Mouse (Mus musculus) lung, postnatal 0 days (tissue): ENCODE measurements around the gene Spryd3. TPM values are rescaled to one million over a fixed set of nuclear protein-coding genes. Genes with fewer than 3 reads are reported as not detected.

ENCODE experiments used
- ATAC-seq: fragments of 200-750 bp; cut with Nextera tagmentation; 2 replicates; pipeline ENCODE4 v1.8.0; 2017; ENCODE audit warnings: moderate library complexity
- DNase-seq: peaks from one replicate; pipeline ENCODE4 v3.0.0-alpha.2; 2016; ENCODE audit warnings: low spot score
- H3K27ac ChIP-seq: fragments of 300-500 bp; sonication (generic); 2 replicates; pipeline ENCODE4 v1.5.1; 2014; ENCODE audit warnings: antibody characterized with exemption, mild to moderate bottlenecking, low read length, mixed read lengths
- H3K27me3 ChIP-seq: fragments of 300-500 bp; sonication (generic); replicated peaks from 2 replicates; pipeline ENCODE4 v1.6.1; 2014; ENCODE audit warnings: low read length, mixed read lengths; ENCODE audit not compliant: insufficient read depth
- H3K36me3 ChIP-seq: fragments of 300-500 bp; sonication (generic); 2 replicates; pipeline ENCODE4 v1.6.1; 2014; ENCODE audit warnings: low read length, mixed read lengths; ENCODE audit not compliant: insufficient read depth
- H3K4me1 ChIP-seq: fragments of 300-500 bp; sonication (generic); 2 replicates; pipeline ENCODE4 v1.6.1; 2014; ENCODE audit warnings: antibody characterized with exemption, low read depth, low read length, mixed read lengths; ENCODE audit not compliant: insufficient read depth
- H3K4me2 ChIP-seq: fragments of 300-500 bp; sonication (generic); replicated peaks from 2 replicates; pipeline ENCODE4 v1.6.1; 2014; ENCODE audit warnings: low read depth, mild to moderate bottlenecking, low read length, moderate library complexity, mixed read lengths
- H3K4me3 ChIP-seq: fragments of 300-500 bp; sonication (generic); 2 replicates; pipeline ENCODE4 v1.5.1; 2014; ENCODE audit warnings: low read depth, low read length
- H3K9ac ChIP-seq: fragments of 300-500 bp; sonication (generic); replicated peaks from 2 replicates; pipeline ENCODE4 v1.6.1; 2014; ENCODE audit warnings: low read depth, mild to moderate bottlenecking
- H3K9me3 ChIP-seq: fragments of 300-500 bp; sonication (generic); 2 replicates; pipeline ENCODE4 v1.6.1; 2016; ENCODE audit warnings: low read length, mixed read lengths
- CTCF ChIP-seq: IDR thresholded peaks from 2 replicates; pipeline ENCODE4 v1.5.1; 2016; ENCODE audit warnings: antibody characterized with exemption, mild to moderate bottlenecking
- EP300 ChIP-seq: IDR thresholded peaks from 2 replicates; pipeline ENCODE4 v1.6.1; 2016; ENCODE audit warnings: antibody characterized with exemption, mild to moderate bottlenecking, control low read depth
- WGBS: fragments of 180-500 bp; shearing (Covaris S2); extraction: QIAGEN DNeasy Blood & Tissue Kit; methylation state at CpG from one replicate; pipeline ENCODE4 v1.1.7; 2014; 5-methylcytosine and 5-hydroxymethylcytosine counted together
- polyA plus RNA-seq: library from polyadenylated mRNA; unstranded; fragments of >200 nt; fragmentation: Nextera tagmentation; extraction: Ambion mirVana; gene quantifications from 2 replicates; pipeline ENCODE4 v1.2.1, GENCODE M21; 2015

Gene Spryd3
- polyA plus RNA-seq, 1 experiment from 2014 or later, result 22.2 TPM

DNA sequence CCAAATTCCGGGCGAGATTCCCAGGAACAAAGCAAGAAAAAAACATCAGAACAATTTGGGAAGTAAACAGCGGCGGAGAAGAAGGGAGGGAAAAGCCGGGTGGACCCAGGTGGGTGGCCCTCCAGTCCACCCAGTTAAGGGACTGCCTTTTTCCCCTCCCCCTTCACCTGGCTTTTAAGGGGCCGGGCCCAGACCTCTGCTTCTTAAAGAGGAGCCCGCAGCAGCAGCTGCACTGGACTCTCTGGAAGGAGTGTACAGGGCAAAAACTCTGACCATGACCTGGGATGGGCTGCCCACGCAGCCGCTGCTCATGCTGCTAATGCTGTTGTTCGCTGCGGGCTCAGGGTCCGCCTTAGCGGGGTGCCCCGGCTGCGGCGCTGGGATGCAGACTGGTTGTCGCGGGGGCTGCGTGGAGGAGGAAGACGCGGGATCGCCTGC is 8.3 kb upstream of the Spryd3 start, which contains the start of gene Igfbp6:
TSS of gene Igfbp6 (plus strand) at position 89 of the 438 bp plus-strand sequence.
- WGBS, result 10% methylated on average over 22 of the region's 22 CpGs

DNA sequence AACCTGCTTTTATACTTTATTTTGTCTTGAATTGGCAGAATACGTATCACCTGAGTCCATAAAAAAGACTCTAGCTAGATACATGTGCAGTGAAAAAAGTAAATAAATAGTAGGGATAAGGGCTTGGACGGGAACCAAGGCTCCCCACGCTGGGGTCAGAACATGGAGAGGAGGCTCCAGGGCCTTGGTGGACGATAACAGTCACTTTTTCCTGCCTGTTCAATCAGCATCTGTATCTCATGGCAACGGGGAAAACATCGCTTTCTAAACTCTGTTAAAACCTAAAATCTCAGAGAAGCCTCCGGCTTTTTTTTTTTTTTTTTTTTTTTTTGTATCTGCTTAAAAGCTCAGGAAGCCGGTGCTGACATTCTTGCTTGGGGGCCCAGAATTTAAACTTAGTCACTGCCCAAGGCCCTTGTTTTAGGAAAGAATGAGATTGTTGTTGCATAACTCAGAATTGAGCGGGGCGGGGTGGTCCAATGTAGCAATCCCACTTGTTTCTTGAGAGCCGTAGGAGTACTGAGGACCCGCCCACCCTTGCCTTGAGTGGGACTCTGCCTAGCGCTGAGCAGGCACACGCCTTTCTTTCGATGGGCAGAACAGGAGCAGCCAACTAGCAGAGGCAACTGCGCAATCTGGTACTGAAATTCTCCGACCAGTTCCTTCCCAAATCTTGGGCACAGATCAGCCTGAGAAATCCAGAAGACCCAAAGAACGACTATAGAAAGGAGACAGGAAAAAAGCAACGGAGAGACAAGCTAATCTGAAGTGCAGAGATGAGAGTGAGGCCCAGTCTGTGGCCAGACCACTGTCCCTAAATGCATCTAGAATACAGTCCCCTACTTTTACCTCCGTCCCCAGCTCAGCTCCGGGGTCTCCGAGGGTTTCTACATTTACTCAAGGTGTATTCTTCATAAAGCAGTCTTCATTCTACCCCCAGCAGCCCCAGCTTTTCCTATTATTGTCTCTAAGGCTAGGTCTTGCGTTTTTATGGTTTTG is 7.2 kb upstream of the Spryd3 start:
- TF ChIP-seq EP300 (peak; percentile 93), CTCF (no peak)
- peak overlapping the region; percentile 59 for H3K4me2 ChIP-seq
- H3K27me3 ChIP-seq, result no peaks in the 10 kb centered on the region; the same call in 1 of the 2 replicates
- peaks cover 7% of the 10 kb centered on the region; the same call in 1 of the 2 replicates for H3K4me1 ChIP-seq
- DNase-seq (peak; percentile 97), ATAC-seq (peak; percentile 96)
- H3K27ac ChIP-seq, result peak overlapping the region; percentile 82
- 0 out of 2 replicates have a peak overlapping the region, but pooled peaks have one; percentile 10 for H3K4me3 ChIP-seq
- 0 out of 2 replicates have a peak overlapping the region, but pooled peaks have one; percentile 12 for H3K9ac ChIP-seq
- no peaks in the 10 kb centered on the region for H3K36me3 ChIP-seq
- 36% methylated on average over 23 of the region's 23 CpGs for WGBS
- no peaks in the 10 kb centered on the region for H3K9me3 ChIP-seq

More for the DNA sequence above, 8.3 kb upstream of the Spryd3 start, which contains the start of gene Igfbp6:
- no peaks in the 10 kb centered on the region for H3K9me3 ChIP-seq
- H3K36me3 ChIP-seq, result no peaks in the 10 kb centered on the region
- TF ChIP-seq EP300 (no peak), CTCF (no peak)
- ATAC-seq, result peak; percentile 42
- peak within 1 kb of the TSS; percentile 55 for H3K9ac ChIP-seq
- H3K4me1 ChIP-seq, result peaks cover 7% of the 10 kb centered on the region; the same call in 1 of the 2 replicates
- H3K4me3 ChIP-seq, result peak within 1 kb of the TSS; percentile 40
- no peaks in the 10 kb centered on the region; the same call in 1 of the 2 replicates for H3K27me3 ChIP-seq
- peak within 1 kb of the TSS; percentile 59 for H3K4me2 ChIP-seq
- H3K27ac ChIP-seq, result peak within 1 kb of the TSS; percentile 79
- peak; percentile 59 for DNase-seq

DNA sequence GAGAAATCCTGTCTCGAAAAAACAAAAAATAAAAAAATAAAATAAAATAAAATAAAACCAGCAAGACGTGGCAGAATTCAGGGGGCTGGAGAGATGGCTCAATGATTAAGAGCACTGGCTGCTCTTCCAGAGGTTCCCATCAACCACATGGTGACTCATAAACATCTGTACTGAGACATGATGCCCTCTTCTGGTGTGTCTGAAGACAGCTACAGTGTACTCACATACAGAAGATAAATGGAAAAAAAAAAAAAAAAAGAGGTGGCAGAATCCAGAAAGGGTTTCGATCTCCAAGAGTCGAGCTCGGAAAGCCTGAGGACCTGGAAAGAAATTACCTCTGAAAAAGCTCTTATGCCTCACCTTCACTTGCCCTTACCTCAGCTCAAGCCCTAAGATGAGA is 5.1 kb upstream of the Spryd3 start:
- no peaks in the 10 kb centered on the region for H3K36me3 ChIP-seq
- WGBS, result 81% methylated on average over 5 of the region's 5 CpGs
- DNase-seq (no peak), ATAC-seq (no peak)
- no peaks in the 10 kb centered on the region; the same call in 1 of the 2 replicates for H3K27me3 ChIP-seq
- H3K4me1 ChIP-seq, result peaks cover 12% of the 10 kb centered on the region
- H3K9ac ChIP-seq, result no peak overlapping the region
- H3K27ac ChIP-seq, result no peak overlapping the region
- no peaks in the 10 kb centered on the region for H3K9me3 ChIP-seq
- TF ChIP-seq EP300 (no peak), CTCF (no peak)
- no peak overlapping the region for H3K4me2 ChIP-seq
- no peak overlapping the region for H3K4me3 ChIP-seq

DNA sequence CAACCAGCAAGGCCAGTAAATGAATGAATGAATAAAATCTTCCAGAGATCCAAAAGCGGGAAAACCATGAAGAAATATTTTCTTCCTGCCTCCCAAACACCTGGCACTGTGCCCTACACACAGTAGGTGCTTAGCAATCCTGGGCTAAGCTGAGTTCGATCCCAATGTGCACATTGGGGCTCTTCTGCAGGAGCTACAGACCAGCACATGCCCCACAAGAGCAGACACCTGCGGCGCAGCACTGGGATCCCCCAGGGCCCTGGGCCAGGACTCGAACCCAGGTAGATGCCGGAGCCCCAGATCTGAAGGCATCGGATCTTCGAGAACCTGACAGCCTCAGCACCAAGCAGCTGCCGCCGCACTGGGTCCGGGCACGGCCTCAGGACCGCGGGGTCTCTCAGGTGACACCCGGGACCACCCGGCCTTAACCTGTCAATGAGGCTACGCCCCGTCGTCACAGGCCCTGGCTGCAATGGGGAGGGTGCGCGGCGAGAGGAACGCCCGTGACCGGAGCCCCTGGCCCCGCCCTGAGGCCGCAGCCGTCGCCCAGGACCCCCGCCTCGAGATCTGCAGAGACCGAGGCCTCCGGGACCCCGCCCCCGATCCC is 409 bp downstream of the Spryd3 start:
- peak overlapping the region; percentile 62 for H3K27ac ChIP-seq
- peaks cover 5% of the 10 kb centered on the region; the same call in 1 of the 2 replicates for H3K4me1 ChIP-seq
- DNase-seq (peak; percentile 5), ATAC-seq (peak; percentile 40)
- WGBS, result 1% methylated on average over 27 of the region's 35 CpGs
- no peak for TF ChIP-seq EP300
- no peak for TF ChIP-seq CTCF
- peaks cover 1% of the 10 kb centered on the region; the same call in 1 of the 2 replicates for H3K36me3 ChIP-seq
- H3K9me3 ChIP-seq, result no peaks in the 10 kb centered on the region
- no peaks in the 10 kb centered on the region for H3K27me3 ChIP-seq
- H3K4me3 ChIP-seq, result peak overlapping the region; percentile 71
- peak overlapping the region; percentile 66 for H3K9ac ChIP-seq
- peak overlapping the region; percentile 76 for H3K4me2 ChIP-seq

DNA sequence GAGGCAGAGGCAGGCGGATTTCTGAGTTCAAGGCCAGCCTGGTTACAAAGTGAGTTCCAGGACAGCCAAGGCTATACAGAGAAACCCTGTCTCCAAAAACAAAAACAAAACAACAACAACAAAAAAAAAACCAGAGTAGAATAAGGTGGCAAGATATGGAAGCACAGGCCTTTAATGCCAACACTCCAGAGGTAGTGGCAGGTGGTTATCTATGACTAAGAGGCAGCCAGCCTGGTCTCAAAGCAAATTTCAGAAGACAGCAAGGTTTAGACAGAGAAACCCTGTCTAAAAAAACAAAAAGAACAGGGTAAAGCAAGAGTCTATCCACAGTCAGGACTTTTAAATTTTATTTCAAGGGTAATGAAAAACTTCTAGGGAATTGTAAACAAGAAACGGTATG is 1.3 kb downstream of the Spryd3 start:
- DNase-seq (no peak), ATAC-seq (no peak)
- WGBS, result 61% methylated on average over 2 of the region's 2 CpGs
- Histone ChIP-seq H3K27ac (no peak overlapping the region), H3K4me2 (no peak overlapping the region), H3K4me3 (no peak overlapping the region), H3K36me3 (peaks cover 4% of the 10 kb centered on the region; the same call in 1 of the 2 replicates), H3K4me1 (peaks cover 5% of the 10 kb centered on the region; the same call in 1 of the 2 replicates), H3K9ac (no peak overlapping the region), H3K27me3 (no peaks in the 10 kb centered on the region), H3K9me3 (no peaks in the 10 kb centered on the region)
- TF ChIP-seq CTCF, result no peak
- TF ChIP-seq EP300, result no peak

DNA sequence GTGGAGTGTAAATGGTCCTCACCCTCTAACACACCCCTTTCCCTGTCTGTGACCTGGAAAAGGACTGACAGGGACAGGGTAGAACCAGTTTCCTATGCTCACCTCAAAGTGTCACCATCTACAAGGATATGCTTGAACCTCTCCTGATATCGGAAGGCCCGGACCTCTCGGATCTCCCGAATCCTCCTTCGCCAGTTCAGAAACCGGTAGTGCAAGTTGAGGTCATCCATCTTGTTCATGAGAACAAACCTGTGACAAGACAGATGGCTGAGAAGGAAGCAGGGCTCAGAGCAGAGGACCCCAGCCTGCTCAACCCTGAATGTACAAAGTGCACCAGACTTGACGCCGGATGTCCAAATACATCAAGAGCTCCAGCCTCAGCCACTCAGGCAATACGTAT is 2.7 kb downstream of the Spryd3 start:
- WGBS, result 56% methylated on average over 9 of the region's 9 CpGs
- Histone ChIP-seq H3K27ac (no peak overlapping the region), H3K4me1 (peaks cover 5% of the 10 kb centered on the region; the same call in 1 of the 2 replicates), H3K4me2 (no peak overlapping the region), H3K36me3 (peaks cover 10% of the 10 kb centered on the region), H3K9me3 (no peaks in the 10 kb centered on the region), H3K9ac (no peak overlapping the region), H3K4me3 (no peak overlapping the region), H3K27me3 (no peaks in the 10 kb centered on the region)
- no peak for TF ChIP-seq CTCF
- no peak for TF ChIP-seq EP300
- ATAC-seq (no peak), DNase-seq (no peak)
